Mouse (Mus musculus): ENCODE results near the gene Prkcb. TPM values are rescaled to one million over a fixed set of nuclear protein-coding genes. Genes with fewer than 3 reads are reported as not detected.

Gene Prkcb
- polyA plus RNA-seq, 1 experiment from 2014 or later = 3.7 TPM

DNA sequence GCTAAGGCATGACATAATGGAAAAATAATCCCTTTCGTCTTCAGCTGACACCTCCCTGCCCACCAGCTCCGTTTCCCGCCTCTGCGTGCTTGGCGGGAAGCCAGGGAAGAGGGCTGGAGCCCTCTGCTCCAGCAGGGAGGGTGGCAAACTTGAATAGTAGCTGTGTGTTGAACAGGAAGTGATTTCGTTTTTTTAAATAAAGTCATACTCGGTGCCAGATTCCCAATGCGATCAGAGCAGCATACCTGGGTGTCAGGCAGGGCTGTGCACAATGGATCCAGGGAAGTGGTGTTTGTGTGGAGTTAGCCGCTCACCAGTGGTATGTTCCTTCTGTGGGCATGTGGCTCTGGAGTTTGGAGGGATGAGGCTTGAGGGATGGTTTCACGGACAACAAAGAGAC is 89.9 kb downstream of the Prkcb start:
- no peaks in the 10 kb centered on the region for H3K4me1 ChIP-seq (replicated peaks; ENCODE audit: control insufficient read depth, insufficient read depth, low read length)
- no peak overlapping the region for H3K9ac ChIP-seq (ENCODE audit: low read depth, low read length)
- no peak overlapping the region for H3K27ac ChIP-seq (ENCODE audit: low read depth, low read length)
- H3K4me2 ChIP-seq = no peak overlapping the region
- no peaks in the 10 kb centered on the region for H3K9me3 ChIP-seq (ENCODE audit: control insufficient read depth, low read length)
- ATAC-seq (replicated peaks; ENCODE audit: low FRiP score) (no peak), DNase-seq (ENCODE audit: low spot score) (no peak)
- H3K27me3 ChIP-seq (replicated peaks; ENCODE audit: control insufficient read depth, insufficient read depth, low read length) = no peaks in the 10 kb centered on the region
- H3K36me3 ChIP-seq (ENCODE audit: control insufficient read depth, insufficient read depth, low read length) = no peaks in the 10 kb centered on the region
- WGBS = 65% methylated on average over 10 of the region's 10 CpGs
- H3K4me3 ChIP-seq (ENCODE audit: low read depth, low read length) = no peak overlapping the region

DNA sequence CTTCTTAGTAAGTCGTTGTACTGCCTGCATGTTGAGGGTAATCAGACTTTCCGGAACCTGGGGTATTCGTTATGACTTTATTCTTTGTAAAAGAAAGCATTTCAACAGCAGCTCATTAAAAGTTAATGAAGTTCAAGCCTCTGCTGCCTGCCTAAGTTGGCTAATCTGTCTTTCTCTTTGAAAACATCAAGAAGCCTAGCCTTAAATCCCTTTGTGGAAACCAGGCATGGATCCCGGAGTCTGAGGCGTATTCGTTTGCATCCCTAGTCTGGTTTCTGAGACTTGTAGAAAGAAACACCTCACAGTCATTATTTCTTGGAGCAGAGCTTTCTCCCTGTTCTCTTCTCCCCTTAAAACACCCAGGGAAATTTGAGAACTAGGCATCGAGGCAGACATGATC is 90.7 kb downstream of the Prkcb start:
- Histone ChIP-seq H3K36me3 (ENCODE audit: control insufficient read depth, insufficient read depth, low read length) (no peaks in the 10 kb centered on the region), H3K4me3 (ENCODE audit: low read depth, low read length) (no peak overlapping the region), H3K27ac (ENCODE audit: low read depth, low read length) (no peak overlapping the region), H3K9me3 (ENCODE audit: control insufficient read depth, low read length) (no peaks in the 10 kb centered on the region), H3K4me2 (no peak overlapping the region), H3K27me3 (replicated peaks; ENCODE audit: control insufficient read depth, insufficient read depth, low read length) (no peaks in the 10 kb centered on the region), H3K4me1 (replicated peaks; ENCODE audit: control insufficient read depth, insufficient read depth, low read length) (no peaks in the 10 kb centered on the region), H3K9ac (ENCODE audit: low read depth, low read length) (no peak overlapping the region)
- DNase-seq (ENCODE audit: low spot score) (no peak), ATAC-seq (replicated peaks; ENCODE audit: low FRiP score) (no peak)
- WGBS = 78% methylated on average over 7 of the region's 7 CpGs

DNA sequence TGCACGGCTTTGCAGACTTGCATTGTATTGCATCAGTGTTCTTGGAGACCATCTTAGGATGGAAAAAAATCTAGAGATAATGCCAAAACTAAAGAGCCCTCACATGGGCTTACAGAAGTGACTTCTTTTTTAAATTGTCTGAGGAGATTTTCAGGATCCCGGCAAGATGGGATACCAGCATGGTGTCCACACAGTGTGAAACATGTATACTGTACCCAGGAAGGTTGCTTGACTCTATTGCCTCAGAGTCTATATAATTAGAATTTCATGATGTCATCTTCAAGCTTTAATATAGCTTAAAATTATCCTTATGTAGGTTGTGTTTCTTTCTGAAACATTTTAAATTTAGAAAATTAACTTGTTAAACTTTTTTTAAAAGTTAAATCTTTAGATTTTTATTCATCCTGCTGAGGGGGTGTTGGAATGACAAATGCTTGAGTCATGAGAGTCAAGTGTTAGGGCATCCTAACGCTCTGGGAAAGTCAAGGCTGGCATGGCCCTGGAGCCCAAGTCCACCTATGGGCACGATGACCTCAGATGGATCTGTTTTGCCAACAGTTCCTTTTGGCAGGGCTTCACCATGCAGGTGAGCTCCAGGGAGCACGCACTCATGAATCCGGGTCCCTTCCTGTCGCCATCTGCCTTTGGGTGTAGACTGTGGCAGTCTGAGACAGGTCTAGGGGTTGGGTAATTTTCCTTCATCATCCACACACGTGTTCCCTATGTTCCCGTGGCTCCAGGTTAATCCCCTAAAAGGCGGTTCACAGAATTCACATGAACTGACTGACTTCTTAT is 92.0 kb downstream of the Prkcb start:
- Histone ChIP-seq H3K4me1 (replicated peaks; ENCODE audit: control insufficient read depth, insufficient read depth, low read length) (no peaks in the 10 kb centered on the region), H3K36me3 (ENCODE audit: control insufficient read depth, insufficient read depth, low read length) (no peaks in the 10 kb centered on the region), H3K9me3 (ENCODE audit: control insufficient read depth, low read length) (no peaks in the 10 kb centered on the region), H3K4me3 (ENCODE audit: low read depth, low read length) (no peak overlapping the region), H3K27ac (ENCODE audit: low read depth, low read length) (no peak overlapping the region), H3K27me3 (replicated peaks; ENCODE audit: control insufficient read depth, insufficient read depth, low read length) (no peaks in the 10 kb centered on the region), H3K9ac (ENCODE audit: low read depth, low read length) (no peak overlapping the region), H3K4me2 (no peak overlapping the region)
- WGBS = 72% methylated on average over 10 of the region's 10 CpGs
- ATAC-seq (replicated peaks; ENCODE audit: low FRiP score) (no peak), DNase-seq (ENCODE audit: low spot score) (no peak)

DNA sequence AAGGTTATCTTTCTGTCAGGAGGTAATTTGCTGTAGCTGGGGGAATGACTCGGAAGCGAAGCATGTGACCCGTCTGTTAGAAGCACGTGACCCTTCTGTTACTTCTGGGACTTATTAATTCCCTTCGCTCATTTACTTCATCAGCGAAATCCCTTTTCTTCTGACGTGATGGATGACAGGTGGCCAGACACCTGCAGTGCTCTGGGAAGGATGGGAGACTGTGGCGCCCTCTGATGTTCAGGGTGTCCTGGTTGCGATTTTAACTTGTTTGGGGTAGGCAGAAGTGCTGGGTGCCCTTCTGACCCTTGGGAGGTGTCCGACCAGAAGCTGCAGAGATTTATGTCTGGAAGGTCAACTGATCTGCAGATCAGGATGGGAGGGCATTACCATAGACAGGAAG is 93.0 kb downstream of the Prkcb start:
- Histone ChIP-seq H3K27ac (ENCODE audit: low read depth, low read length) (no peak overlapping the region), H3K27me3 (replicated peaks; ENCODE audit: control insufficient read depth, insufficient read depth, low read length) (no peaks in the 10 kb centered on the region), H3K9ac (ENCODE audit: low read depth, low read length) (no peak overlapping the region), H3K4me1 (replicated peaks; ENCODE audit: control insufficient read depth, insufficient read depth, low read length) (no peaks in the 10 kb centered on the region), H3K36me3 (ENCODE audit: control insufficient read depth, insufficient read depth, low read length) (no peaks in the 10 kb centered on the region), H3K9me3 (ENCODE audit: control insufficient read depth, low read length) (no peaks in the 10 kb centered on the region), H3K4me3 (ENCODE audit: low read depth, low read length) (no peak overlapping the region), H3K4me2 (no peak overlapping the region)
- ATAC-seq (replicated peaks; ENCODE audit: low FRiP score) (no peak), DNase-seq (ENCODE audit: low spot score) (no peak)
- 50% methylated on average over 10 of the region's 10 CpGs for WGBS

DNA sequence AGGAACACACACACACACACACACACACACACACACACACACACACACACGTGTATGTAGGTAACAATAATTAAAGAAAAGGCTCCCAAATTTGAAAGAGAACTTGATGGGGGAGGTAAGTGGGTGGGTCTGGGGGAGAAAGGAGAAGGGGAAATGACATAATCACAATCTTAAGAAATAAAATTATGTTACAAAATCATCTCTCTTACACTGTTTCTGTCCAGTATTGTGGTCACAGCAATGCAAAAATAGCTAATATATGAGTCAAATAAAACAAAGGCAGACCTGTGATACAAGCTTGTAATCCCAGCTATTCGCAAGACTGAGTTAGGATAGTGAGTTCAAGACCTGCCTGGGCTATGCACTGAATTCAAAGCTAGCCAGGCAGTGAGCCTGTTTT is 94.7 kb downstream of the Prkcb start:
- Histone ChIP-seq H3K36me3 (ENCODE audit: control insufficient read depth, insufficient read depth, low read length) (no peaks in the 10 kb centered on the region), H3K4me3 (ENCODE audit: low read depth, low read length) (no peak overlapping the region), H3K9me3 (ENCODE audit: control insufficient read depth, low read length) (no peaks in the 10 kb centered on the region), H3K27me3 (replicated peaks; ENCODE audit: control insufficient read depth, insufficient read depth, low read length) (no peaks in the 10 kb centered on the region), H3K27ac (ENCODE audit: low read depth, low read length) (no peak overlapping the region), H3K9ac (ENCODE audit: low read depth, low read length) (no peak overlapping the region), H3K4me1 (replicated peaks; ENCODE audit: control insufficient read depth, insufficient read depth, low read length) (no peaks in the 10 kb centered on the region), H3K4me2 (no peak overlapping the region)
- DNase-seq (ENCODE audit: low spot score) (no peak), ATAC-seq (replicated peaks; ENCODE audit: low FRiP score) (no peak)
- WGBS = 64% methylated on average over 2 of the region's 2 CpGs

DNA sequence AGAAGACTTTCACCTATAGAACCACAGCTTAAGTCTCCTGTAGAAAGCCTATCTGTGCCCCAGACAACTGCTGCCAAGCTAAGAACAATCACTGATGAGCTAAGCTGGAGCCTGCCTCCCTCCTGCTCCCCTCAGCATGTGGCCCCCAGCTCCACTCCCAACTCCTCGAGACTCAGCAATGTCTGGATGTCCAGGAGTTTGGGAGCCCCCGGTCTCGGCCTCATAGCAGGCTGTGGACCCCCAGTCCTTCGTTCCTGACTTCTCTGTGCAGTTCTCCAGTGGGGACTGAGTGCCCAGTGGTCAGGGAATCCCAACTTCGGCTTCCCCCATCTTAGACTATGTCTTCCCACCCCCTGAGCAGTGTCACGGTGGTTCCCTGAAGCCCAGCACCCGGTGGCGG is 96.3 kb downstream of the Prkcb start:
- 83% methylated on average over 8 of the region's 8 CpGs for WGBS
- H3K9ac ChIP-seq (ENCODE audit: low read depth, low read length) = no peak overlapping the region
- H3K4me3 ChIP-seq (ENCODE audit: low read depth, low read length) = no peak overlapping the region
- no peaks in the 10 kb centered on the region for H3K9me3 ChIP-seq (ENCODE audit: control insufficient read depth, low read length)
- H3K4me2 ChIP-seq = no peak overlapping the region
- no peak for DNase-seq (ENCODE audit: low spot score)
- no peak overlapping the region for H3K27ac ChIP-seq (ENCODE audit: low read depth, low read length)
- no peak for ATAC-seq (replicated peaks; ENCODE audit: low FRiP score)
- H3K4me1 ChIP-seq (replicated peaks; ENCODE audit: control insufficient read depth, insufficient read depth, low read length) = no peaks in the 10 kb centered on the region
- no peaks in the 10 kb centered on the region for H3K27me3 ChIP-seq (replicated peaks; ENCODE audit: control insufficient read depth, insufficient read depth, low read length)
- H3K36me3 ChIP-seq (ENCODE audit: control insufficient read depth, insufficient read depth, low read length) = no peaks in the 10 kb centered on the region

DNA sequence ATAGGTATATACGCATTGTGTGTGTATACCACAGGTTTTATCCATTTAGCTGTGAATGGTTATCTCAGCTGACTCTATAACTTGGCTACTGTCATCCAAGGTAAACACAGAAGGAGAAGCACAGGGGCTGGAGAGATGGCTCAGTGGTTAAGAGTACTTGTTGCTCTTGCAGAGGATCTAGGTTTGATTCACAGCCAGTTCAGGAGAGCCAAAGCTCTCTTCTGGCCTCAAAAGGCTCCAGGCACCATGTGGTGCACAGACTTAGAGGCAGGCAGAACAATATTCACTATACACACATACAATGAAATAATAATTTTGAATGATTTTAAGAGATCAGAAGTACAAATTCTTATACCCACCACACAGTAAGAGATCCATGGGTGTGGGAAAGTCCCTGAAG is 98.0 kb downstream of the Prkcb start:
- no peak for DNase-seq (ENCODE audit: low spot score)
- H3K27me3 ChIP-seq (replicated peaks; ENCODE audit: control insufficient read depth, insufficient read depth, low read length) = no peaks in the 10 kb centered on the region
- H3K9ac ChIP-seq (ENCODE audit: low read depth, low read length) = no peak overlapping the region
- no peak overlapping the region for H3K4me3 ChIP-seq (ENCODE audit: low read depth, low read length)
- no peak for ATAC-seq (replicated peaks; ENCODE audit: low FRiP score)
- 76% methylated on average over 1 of the region's 1 CpGs for WGBS
- H3K27ac ChIP-seq (ENCODE audit: low read depth, low read length) = no peak overlapping the region
- H3K9me3 ChIP-seq (ENCODE audit: control insufficient read depth, low read length) = no peaks in the 10 kb centered on the region
- H3K4me2 ChIP-seq = no peak overlapping the region
- H3K36me3 ChIP-seq (ENCODE audit: control insufficient read depth, insufficient read depth, low read length) = no peaks in the 10 kb centered on the region
- H3K4me1 ChIP-seq (replicated peaks; ENCODE audit: control insufficient read depth, insufficient read depth, low read length) = no peaks in the 10 kb centered on the region

DNA sequence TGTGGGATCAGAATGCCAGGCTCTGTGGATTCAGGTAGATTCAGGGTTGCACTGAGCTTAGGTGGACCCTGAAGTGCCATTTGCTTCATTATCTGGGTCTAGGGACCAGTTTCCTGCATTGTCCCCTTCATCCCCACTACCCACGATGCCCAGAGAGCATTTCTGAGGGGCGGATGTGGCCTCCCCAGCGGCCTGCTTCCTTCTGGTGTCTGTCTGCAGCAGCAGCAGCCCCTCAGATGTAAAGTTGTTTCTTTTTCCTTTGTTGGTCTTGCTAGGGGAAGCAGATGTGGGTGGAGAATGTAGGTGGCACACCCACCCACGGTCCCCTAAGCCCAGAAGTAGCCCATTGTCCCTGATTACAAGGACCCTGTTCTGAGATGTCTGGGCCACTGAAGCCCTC is 99.3 kb downstream of the Prkcb start:
- WGBS = 57% methylated on average over 4 of the region's 4 CpGs
- Histone ChIP-seq H3K27ac (ENCODE audit: low read depth, low read length) (no peak overlapping the region), H3K4me3 (ENCODE audit: low read depth, low read length) (no peak overlapping the region), H3K9ac (ENCODE audit: low read depth, low read length) (no peak overlapping the region), H3K36me3 (ENCODE audit: control insufficient read depth, insufficient read depth, low read length) (no peaks in the 10 kb centered on the region), H3K27me3 (replicated peaks; ENCODE audit: control insufficient read depth, insufficient read depth, low read length) (no peaks in the 10 kb centered on the region), H3K4me1 (replicated peaks; ENCODE audit: control insufficient read depth, insufficient read depth, low read length) (no peaks in the 10 kb centered on the region), H3K4me2 (no peak overlapping the region), H3K9me3 (ENCODE audit: control insufficient read depth, low read length) (no peaks in the 10 kb centered on the region)
- no peak for DNase-seq (ENCODE audit: low spot score)
- ATAC-seq (replicated peaks; ENCODE audit: low FRiP score) = no peak

DNA sequence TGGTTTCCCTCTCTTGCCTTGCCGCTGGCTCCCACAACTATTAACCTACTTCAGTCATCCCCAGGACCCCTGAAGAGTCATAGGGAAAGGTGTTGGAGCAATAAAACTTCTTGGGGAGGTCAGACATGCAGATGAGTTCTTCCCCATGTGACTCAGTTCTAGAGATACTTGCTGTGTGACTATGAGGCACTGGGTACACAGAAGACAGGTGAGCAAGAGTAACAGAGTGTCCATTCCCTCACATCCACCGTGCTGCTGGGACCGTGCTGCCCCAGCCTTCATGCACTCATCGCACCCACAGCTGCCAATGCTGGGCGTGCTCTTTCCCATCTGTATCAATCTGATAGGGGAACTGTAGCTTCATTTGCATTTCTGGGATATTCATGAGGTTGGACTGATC is 100.3 kb downstream of the Prkcb start:
- no peak overlapping the region for H3K27ac ChIP-seq (ENCODE audit: low read depth, low read length)
- H3K27me3 ChIP-seq (replicated peaks; ENCODE audit: control insufficient read depth, insufficient read depth, low read length) = no peaks in the 10 kb centered on the region
- DNase-seq (ENCODE audit: low spot score) (no peak), ATAC-seq (replicated peaks; ENCODE audit: low FRiP score) (no peak)
- H3K4me1 ChIP-seq (replicated peaks; ENCODE audit: control insufficient read depth, insufficient read depth, low read length) = no peaks in the 10 kb centered on the region
- H3K36me3 ChIP-seq (ENCODE audit: control insufficient read depth, insufficient read depth, low read length) = no peaks in the 10 kb centered on the region
- no peak overlapping the region for H3K9ac ChIP-seq (ENCODE audit: low read depth, low read length)
- H3K4me2 ChIP-seq = no peak overlapping the region
- no peaks in the 10 kb centered on the region for H3K9me3 ChIP-seq (ENCODE audit: control insufficient read depth, low read length)
- no peak overlapping the region for H3K4me3 ChIP-seq (ENCODE audit: low read depth, low read length)
- WGBS = 72% methylated on average over 5 of the region's 5 CpGs
